Mouse (Mus musculus): ENCODE measurements around the gene Ifit1bl2. TPM values are rescaled to one million over a fixed set of nuclear protein-coding genes. Genes with fewer than 3 reads are reported as not detected.
A peak's percentile ranks its signal among the peaks of the same experiment; 100 is the strongest.
"Not testable (repeated sequence)": the region's sequence is repeated elsewhere in the genome, so short reads cannot be mapped to it uniquely, and the experiment has no call there.

The Ifit1bl2 gene
- polyA plus RNA-seq, 1 experiment from 2014 or later, result 0.38 TPM

- WGBS, result 93% methylated on average over 3 of the region's 3 CpGs
- Histone ChIP-seq H3K27me3 (replicated peaks) (no peaks in the 10 kb centered on the region), H3K9ac (replicated peaks) (no peak overlapping the region), H3K4me1 (0 out of 2 replicates have a peak, but pooled peaks cover 2% of the 10 kb centered on the region), H3K27ac (replicated peaks) (no peak overlapping the region), H3K36me3 (no peaks in the 10 kb centered on the region), H3K4me2 (no peak overlapping the region), H3K9me3 (replicated peaks) (no peaks in the 10 kb centered on the region), H3K4me3 (replicated peaks) (no peak overlapping the region)
- ATAC-seq (ENCODE audit: low FRiP score), result no peak
These were observed 35.1 kb downstream of the Ifit1bl2 start for GRCm38 (mm10) chr19:34605472-34605871.

- not testable (repeated sequence) for H3K27ac ChIP-seq (replicated peaks); H3K36me3 ChIP-seq; H3K9me3 ChIP-seq (replicated peaks); H3K9ac ChIP-seq (replicated peaks); H3K4me3 ChIP-seq (replicated peaks); H3K4me2 ChIP-seq; ATAC-seq (ENCODE audit: low FRiP score); H3K4me1 ChIP-seq; H3K27me3 ChIP-seq (replicated peaks)
- WGBS, result 53% methylated on average over 1 of the region's 1 CpGs
These were observed 38.7 kb downstream of the Ifit1bl2 start, which contains the start of gene Ifit1bl1 for GRCm38 (mm10) chr19:34601888-34602287. TSS of gene Ifit1bl1 (minus strand) at chr19:34601956.

DNA sequence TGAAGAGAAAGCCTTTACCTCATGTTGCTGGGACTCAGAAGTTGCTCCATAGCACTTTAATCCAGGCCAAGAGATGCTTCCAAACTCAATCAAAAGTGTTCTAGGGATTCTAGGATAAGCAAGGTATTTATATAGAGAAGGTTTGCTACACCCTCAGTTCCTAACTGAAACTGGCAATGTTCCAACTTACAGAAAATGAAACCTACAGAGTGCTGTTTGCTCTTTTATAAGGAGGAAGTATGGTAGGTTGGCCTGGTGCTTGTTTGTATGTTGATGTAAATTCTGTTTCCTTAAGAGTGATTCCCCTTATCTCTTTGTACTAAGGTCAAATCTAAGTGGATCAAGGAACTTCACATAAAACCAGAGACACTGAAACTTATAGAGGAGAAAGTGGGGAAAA, 41.3 kb downstream of the Ifit1bl2 start:
- H3K4me3 ChIP-seq (replicated peaks); H3K9me3 ChIP-seq (replicated peaks); H3K36me3 ChIP-seq; H3K27ac ChIP-seq (replicated peaks); ATAC-seq (ENCODE audit: low FRiP score); H3K4me2 ChIP-seq; H3K9ac ChIP-seq (replicated peaks); H3K4me1 ChIP-seq; H3K27me3 ChIP-seq (replicated peaks): not testable (repeated sequence)

GRCm38 (mm10) chr19:34598341-34598740, 42.2 kb downstream of the Ifit1bl2 start:
- Histone ChIP-seq H3K9me3 (replicated peaks) (no peaks in the 10 kb centered on the region), H3K4me3 (replicated peaks) (no peak overlapping the region), H3K4me1 (peaks cover 4% of the 10 kb centered on the region; the same call in 1 of the 2 replicates), H3K27ac (replicated peaks) (no peak overlapping the region), H3K9ac (replicated peaks) (no peak overlapping the region), H3K4me2 (no peak overlapping the region), H3K27me3 (replicated peaks) (no peaks in the 10 kb centered on the region), H3K36me3 (no peaks in the 10 kb centered on the region)
- 81% methylated on average over 2 of the region's 2 CpGs for WGBS
- ATAC-seq (ENCODE audit: low FRiP score), result peak; percentile 25; the same call in 1 of the 2 replicates

- Histone ChIP-seq H3K9ac (replicated peaks) (no peak overlapping the region), H3K4me1 (peaks cover 4% of the 10 kb centered on the region; the same call in 1 of the 2 replicates), H3K27me3 (replicated peaks) (no peaks in the 10 kb centered on the region), H3K9me3 (replicated peaks) (no peaks in the 10 kb centered on the region), H3K27ac (replicated peaks) (no peak overlapping the region), H3K4me3 (replicated peaks) (no peak overlapping the region), H3K4me2 (no peak overlapping the region), H3K36me3 (no peaks in the 10 kb centered on the region)
- ATAC-seq (ENCODE audit: low FRiP score), result no peak
These were observed 43.7 kb downstream of the Ifit1bl2 start for GRCm38 (mm10) chr19:34596811-34597210.

DNA sequence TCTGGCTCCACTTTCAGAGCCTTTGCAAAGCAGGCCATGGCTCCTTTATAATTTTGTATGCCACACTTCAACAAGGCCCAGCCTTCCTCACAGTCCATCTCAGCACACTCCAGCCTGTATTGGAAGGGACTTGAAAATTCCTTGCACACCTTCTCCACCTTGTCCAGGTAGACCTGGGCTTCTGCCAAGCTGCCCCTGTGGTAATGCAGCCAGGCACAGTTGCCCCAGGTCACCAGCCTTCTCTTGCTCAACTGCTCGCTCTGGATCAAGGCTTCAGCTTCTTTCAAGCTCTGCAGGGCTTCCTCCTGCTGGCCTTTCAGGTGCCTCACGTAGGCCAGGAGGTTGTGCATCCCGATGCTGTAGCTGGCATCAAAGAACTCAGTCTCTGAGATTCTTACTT, 46.0 kb downstream of the Ifit1bl2 start:
- H3K4me1 ChIP-seq; H3K4me3 ChIP-seq (replicated peaks); H3K4me2 ChIP-seq; H3K9me3 ChIP-seq (replicated peaks); H3K27me3 ChIP-seq (replicated peaks); ATAC-seq (ENCODE audit: low FRiP score); H3K36me3 ChIP-seq; H3K9ac ChIP-seq (replicated peaks); H3K27ac ChIP-seq (replicated peaks): not testable (repeated sequence)
- 83% methylated on average over 3 of the region's 3 CpGs for WGBS

- 92% methylated on average over 2 of the region's 2 CpGs for WGBS
- Histone ChIP-seq H3K9me3 (replicated peaks) (no peaks in the 10 kb centered on the region), H3K36me3 (no peaks in the 10 kb centered on the region), H3K4me2 (no peak overlapping the region), H3K4me3 (replicated peaks) (no peak overlapping the region), H3K9ac (replicated peaks) (no peak overlapping the region), H3K27ac (replicated peaks) (no peak overlapping the region), H3K27me3 (replicated peaks) (no peaks in the 10 kb centered on the region), H3K4me1 (peaks cover 3% of the 10 kb centered on the region; the same call in 1 of the 2 replicates)
- no peak for ATAC-seq (ENCODE audit: low FRiP score)
These were observed 47.1 kb downstream of the Ifit1bl2 start for GRCm38 (mm10) chr19:34593456-34593855.

DNA sequence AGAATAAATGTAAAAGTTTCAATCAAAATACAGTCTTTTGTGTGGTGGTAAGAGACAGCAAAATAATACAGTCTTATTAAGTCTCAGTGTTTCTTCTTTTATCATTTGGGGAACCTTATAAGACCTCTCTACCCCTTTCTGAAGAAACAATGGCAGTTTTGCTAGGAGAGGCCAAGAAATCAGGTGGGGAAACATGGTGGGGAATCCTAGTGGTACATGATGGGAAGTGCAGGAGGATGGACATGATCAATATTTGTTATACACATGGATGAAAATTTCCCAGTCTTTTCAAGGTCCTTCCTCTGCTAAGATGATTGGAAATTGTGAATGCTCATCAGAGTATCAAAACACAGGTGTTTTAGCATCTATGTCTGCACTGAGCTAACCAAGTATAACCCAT, 51.6 kb downstream of the Ifit1bl2 start:
- H3K4me1 ChIP-seq, result no peaks in the 10 kb centered on the region
- no peak overlapping the region for H3K4me2 ChIP-seq
- no peak overlapping the region for H3K4me3 ChIP-seq (replicated peaks)
- no peaks in the 10 kb centered on the region for H3K9me3 ChIP-seq (replicated peaks)
- H3K27me3 ChIP-seq (replicated peaks), result no peaks in the 10 kb centered on the region
- H3K36me3 ChIP-seq, result no peaks in the 10 kb centered on the region
- ATAC-seq (ENCODE audit: low FRiP score), result no peak
- no peak overlapping the region for H3K27ac ChIP-seq (replicated peaks)
- H3K9ac ChIP-seq (replicated peaks), result no peak overlapping the region

- H3K27me3 ChIP-seq (replicated peaks); H3K27ac ChIP-seq (replicated peaks); H3K9me3 ChIP-seq (replicated peaks); H3K4me3 ChIP-seq (replicated peaks); H3K36me3 ChIP-seq; H3K4me2 ChIP-seq; ATAC-seq (ENCODE audit: low FRiP score); H3K4me1 ChIP-seq; H3K9ac ChIP-seq (replicated peaks): not testable (repeated sequence)
- 87% methylated on average over 7 of the region's 12 CpGs for WGBS
These were observed 52.4 kb downstream of the Ifit1bl2 start for GRCm38 (mm10) chr19:34587898-34588692.

GRCm38 (mm10) chr19:34585740-34586458, 54.6 kb downstream of the Ifit1bl2 start:
- H3K27ac ChIP-seq (replicated peaks); ATAC-seq (ENCODE audit: low FRiP score); H3K9me3 ChIP-seq (replicated peaks); H3K36me3 ChIP-seq; H3K9ac ChIP-seq (replicated peaks); H3K27me3 ChIP-seq (replicated peaks); H3K4me3 ChIP-seq (replicated peaks); H3K4me1 ChIP-seq; H3K4me2 ChIP-seq: not testable (repeated sequence)
- 78% methylated on average over 5 of the region's 5 CpGs for WGBS

- 60% methylated on average over 2 of the region's 2 CpGs for WGBS
- H3K27me3 ChIP-seq (replicated peaks); H3K9me3 ChIP-seq (replicated peaks); H3K36me3 ChIP-seq; H3K27ac ChIP-seq (replicated peaks); H3K4me3 ChIP-seq (replicated peaks); H3K9ac ChIP-seq (replicated peaks); H3K4me2 ChIP-seq; ATAC-seq (ENCODE audit: low FRiP score); H3K4me1 ChIP-seq: not testable (repeated sequence)
These were observed 57.3 kb downstream of the Ifit1bl2 start, which contains the start of gene Ifit3 for GRCm38 (mm10) chr19:34583126-34583766. TSS of gene Ifit3 (plus strand) at chr19:34583531.

GRCm38 (mm10) chr19:34582696-34583095, 57.8 kb downstream of the Ifit1bl2 start:
- H3K27me3 ChIP-seq (replicated peaks); H3K36me3 ChIP-seq; H3K4me2 ChIP-seq; H3K27ac ChIP-seq (replicated peaks); ATAC-seq (ENCODE audit: low FRiP score); H3K4me3 ChIP-seq (replicated peaks); H3K4me1 ChIP-seq; H3K9me3 ChIP-seq (replicated peaks); H3K9ac ChIP-seq (replicated peaks): not testable (repeated sequence)
- WGBS, result 84% methylated on average over 2 of the region's 2 CpGs
